Mouse (Mus musculus) midbrain, embryonic 16.5 days (tissue): Measurements from ENCODE around the gene Cops2. TPM values are rescaled to one million over a fixed set of nuclear protein-coding genes. Genes with fewer than 3 reads are reported as not detected.

Experiments
- ATAC-seq: fragments of 200-750 bp; cut with Nextera tagmentation; 2 replicates; pipeline ENCODE4 v1.8.0; 2017; ENCODE audit warnings: moderate TSS enrichment
- H3K27ac ChIP-seq: fragments of 300-500 bp; sonication (generic); 2 replicates; pipeline ENCODE4 v1.5.1; 2014; ENCODE audit warnings: mild to moderate bottlenecking, low read length, mixed read lengths
- H3K27me3 ChIP-seq: fragments of 300-500 bp; sonication (generic); 2 replicates; pipeline ENCODE4 v1.6.1; 2014; ENCODE audit warnings: low read depth, low read length, mixed read lengths; ENCODE audit not compliant: control insufficient read depth, insufficient read depth
- H3K36me3 ChIP-seq: fragments of 300-500 bp; sonication (generic); 2 replicates; pipeline ENCODE4 v1.6.1; 2014; ENCODE audit warnings: mild to moderate bottlenecking, low read length, moderate library complexity, mixed read lengths; ENCODE audit not compliant: control insufficient read depth, insufficient read depth
- H3K4me1 ChIP-seq: fragments of 300-500 bp; sonication (generic); 2 replicates; pipeline ENCODE4 v1.6.1; 2014; ENCODE audit warnings: mild to moderate bottlenecking, low read length, mixed read lengths; ENCODE audit not compliant: control insufficient read depth, insufficient read depth
- H3K4me2 ChIP-seq: fragments of 300-500 bp; sonication (generic); 2 replicates; pipeline ENCODE4 v1.6.1; 2014; ENCODE audit warnings: mild to moderate bottlenecking, low read length, mixed read lengths
- H3K4me3 ChIP-seq: fragments of 300-500 bp; sonication (generic); 2 replicates; pipeline ENCODE4 v1.5.1; 2014; ENCODE audit warnings: low read depth, mild to moderate bottlenecking, low read length, moderate library complexity, mixed read lengths
- H3K9ac ChIP-seq: fragments of 300-500 bp; sonication (generic); 2 replicates; pipeline ENCODE4 v1.6.1; 2014; ENCODE audit warnings: low read depth, low read length, mixed read lengths
- H3K9me3 ChIP-seq: fragments of 300-500 bp; sonication (generic); replicated peaks from 2 replicates; pipeline ENCODE4 v1.6.1; 2014; ENCODE audit warnings: mild to moderate bottlenecking, low read length, mixed read lengths; ENCODE audit not compliant: control insufficient read depth, poor library complexity, severe bottlenecking
- WGBS: fragments of 180-500 bp; shearing (Covaris S2); extraction: QIAGEN DNeasy Blood & Tissue Kit; methylation state at CpG from one replicate; pipeline ENCODE4 v1.1.7; 2014; 5-methylcytosine and 5-hydroxymethylcytosine counted together
- polyA plus RNA-seq: library from polyadenylated mRNA; unstranded; fragments of >200 nt; fragmentation: Nextera tagmentation; extraction: Ambion mirVana; gene quantifications from 2 replicates; pipeline ENCODE4 v1.2.1, GENCODE M21; 2015

Cops2 gene
- polyA plus RNA-seq: 60.0 and 64.4 TPM in 2 replicates

DNA sequence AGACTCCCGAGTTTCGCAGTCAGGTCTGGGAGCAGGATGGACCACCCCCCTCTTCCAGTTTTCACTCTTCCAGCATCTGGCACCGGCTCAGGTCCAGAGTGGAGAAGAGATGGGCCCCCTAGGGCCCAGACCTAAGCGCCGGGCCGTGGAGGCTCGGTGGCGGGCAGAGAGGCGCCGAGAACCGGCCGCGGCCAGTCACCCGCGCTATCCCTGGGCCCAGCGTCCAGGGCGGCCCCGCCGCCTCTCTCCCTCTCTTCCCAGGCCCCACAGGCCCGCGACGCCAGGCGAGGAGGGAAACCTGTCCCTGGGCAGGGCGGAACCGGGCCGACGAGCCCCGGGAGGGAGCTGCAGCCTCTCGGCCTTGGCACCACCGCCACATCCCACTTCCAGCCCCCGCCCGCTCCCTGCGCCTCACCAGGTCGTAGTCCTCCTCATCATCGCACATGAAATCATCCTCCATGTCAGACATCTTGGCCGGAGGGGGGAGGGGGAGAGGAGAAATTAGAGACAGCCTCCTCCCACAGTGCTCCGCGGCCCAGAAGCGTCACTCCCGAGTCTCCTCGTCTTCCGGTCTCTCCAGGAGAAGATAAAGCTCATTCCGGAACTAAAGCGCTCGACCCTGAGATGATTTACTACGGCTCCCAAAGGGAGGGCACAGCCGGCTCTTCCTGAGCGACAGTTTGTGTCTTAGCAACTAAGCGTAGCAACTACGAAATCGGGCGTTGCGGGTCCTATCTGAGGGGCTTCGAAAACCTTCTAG, at the start of gene Cops2, which contains the start of gene Galk2:
Cops2 (minus strand) TSS at position 619 of the 760 bp plus-strand sequence.
Galk2 (plus strand) TSS at position 589 of the 760 bp plus-strand sequence.
- H3K4me2 ChIP-seq: peak within 1 kb of the TSS; percentile 72
- no peaks in the 10 kb centered on the region for H3K9me3 ChIP-seq
- no peaks in the 10 kb centered on the region for H3K27me3 ChIP-seq
- WGBS: 1% methylated on average over 47 of the region's 54 CpGs
- peaks cover 22% of the 10 kb centered on the region for H3K4me1 ChIP-seq
- peak within 1 kb of the TSS; percentile 89 for H3K27ac ChIP-seq
- peak within 1 kb of the TSS; percentile 98 for H3K4me3 ChIP-seq
- peak; percentile 100 for ATAC-seq
- no peaks in the 10 kb centered on the region for H3K36me3 ChIP-seq
- peak within 1 kb of the TSS; percentile 99 for H3K9ac ChIP-seq

DNA sequence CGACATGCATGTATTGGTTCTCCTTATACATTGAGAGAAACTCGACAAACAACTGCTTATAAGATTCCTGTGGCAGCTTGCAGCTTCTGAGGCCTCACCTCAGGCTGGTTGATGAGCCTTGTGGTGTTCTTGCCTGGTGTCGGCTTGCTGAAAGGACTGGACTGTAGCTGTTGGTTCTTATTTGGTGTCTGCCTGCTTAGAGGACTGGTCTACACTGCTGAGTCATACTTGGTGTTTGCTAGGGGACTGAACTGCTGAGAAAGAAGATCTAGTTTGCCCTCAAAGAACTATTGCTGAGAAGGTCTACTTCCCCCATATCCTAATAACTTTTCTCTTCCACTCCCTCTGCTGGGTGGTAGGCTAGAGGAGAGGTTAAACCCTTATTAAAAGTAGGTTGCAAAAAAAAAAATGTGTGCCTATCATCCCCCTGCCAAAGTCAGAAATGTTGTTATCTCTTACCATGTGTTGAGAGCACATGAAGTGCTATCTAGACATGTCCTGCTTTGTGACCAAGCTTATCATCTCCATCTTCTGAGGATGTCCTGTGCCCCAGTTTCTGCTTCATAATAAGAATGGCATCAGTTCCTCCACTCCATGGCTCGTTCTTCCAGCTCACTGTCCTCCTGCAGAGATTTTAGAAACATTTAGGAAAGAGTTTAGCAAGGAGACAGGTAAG, 48.8 kb upstream of the Cops2 start:
- Histone ChIP-seq H3K9ac (no peak overlapping the region), H3K27me3 (no peaks in the 10 kb centered on the region), H3K36me3 (peaks cover 5% of the 10 kb centered on the region; the same call in 1 of the 2 replicates), H3K9me3 (no peaks in the 10 kb centered on the region), H3K4me3 (no peak overlapping the region), H3K4me1 (no peaks in the 10 kb centered on the region), H3K4me2 (no peak overlapping the region), H3K27ac (no peak overlapping the region)
- ATAC-seq: no peak
- WGBS: 91% methylated on average over 4 of the region's 4 CpGs

DNA sequence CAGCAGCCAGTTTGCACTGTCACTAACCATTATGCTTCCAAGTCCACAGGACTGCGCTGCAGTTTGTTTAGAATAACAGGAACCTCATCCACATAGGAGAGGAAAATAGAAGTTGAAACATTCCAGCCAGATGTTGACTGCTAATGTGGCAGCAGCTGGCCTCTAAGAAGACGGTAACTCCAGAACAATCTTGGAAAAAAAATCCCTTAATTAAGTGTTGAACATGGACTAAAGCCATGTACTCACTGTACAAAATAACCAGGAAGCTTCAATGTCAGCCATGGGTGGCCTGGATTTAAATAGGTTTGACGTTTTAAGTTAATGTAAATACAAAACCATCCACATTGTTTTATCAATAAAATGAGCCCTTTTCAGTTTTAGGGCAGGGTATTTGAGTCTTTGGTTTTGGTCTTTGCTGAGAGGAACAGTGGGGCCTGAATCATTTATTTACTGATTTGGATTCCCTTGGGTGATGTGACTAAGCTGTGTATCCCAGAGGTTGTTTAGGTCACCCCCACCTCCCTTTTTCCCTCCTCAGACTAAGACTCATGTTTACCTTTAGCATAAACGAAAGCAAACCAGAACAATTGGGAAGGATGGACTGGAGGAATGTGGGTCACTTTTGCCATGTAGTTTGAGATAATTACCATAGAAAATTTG, 47.6 kb upstream of the Cops2 start:
- Histone ChIP-seq H3K4me3 (no peak overlapping the region), H3K36me3 (peaks cover 5% of the 10 kb centered on the region; the same call in 1 of the 2 replicates), H3K4me2 (no peak overlapping the region), H3K27ac (no peak overlapping the region), H3K27me3 (no peaks in the 10 kb centered on the region), H3K9ac (no peak overlapping the region), H3K9me3 (no peaks in the 10 kb centered on the region), H3K4me1 (no peaks in the 10 kb centered on the region)
- no peak for ATAC-seq
- 87% methylated on average over 4 of the region's 4 CpGs for WGBS

DNA sequence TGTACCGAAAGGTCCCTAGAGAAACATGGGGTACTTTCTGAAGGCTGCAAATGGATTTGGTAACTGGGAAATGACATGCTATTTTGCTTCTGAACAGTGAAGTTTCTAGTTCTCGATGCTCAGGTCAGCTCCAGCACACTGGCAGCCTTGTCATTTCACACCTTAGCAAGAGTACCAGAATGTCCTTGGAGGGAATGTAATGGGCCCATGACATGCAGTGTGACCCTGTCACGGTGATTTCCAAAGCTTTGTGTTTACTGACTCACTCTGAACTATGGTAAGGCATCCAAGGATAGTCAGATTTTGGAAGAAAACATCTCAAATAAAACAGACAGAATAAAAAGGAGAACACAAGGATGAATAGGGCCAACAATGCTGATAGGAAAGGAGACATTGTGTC, 42.5 kb upstream of the Cops2 start:
- Histone ChIP-seq H3K4me1 (no peaks in the 10 kb centered on the region), H3K36me3 (peaks cover 2% of the 10 kb centered on the region; the same call in 1 of the 2 replicates), H3K9ac (no peak overlapping the region), H3K9me3 (no peaks in the 10 kb centered on the region), H3K4me3 (no peak overlapping the region), H3K4me2 (no peak overlapping the region), H3K27ac (no peak overlapping the region), H3K27me3 (no peaks in the 10 kb centered on the region)
- ATAC-seq: no peak
- 88% methylated on average over 3 of the region's 3 CpGs for WGBS

DNA sequence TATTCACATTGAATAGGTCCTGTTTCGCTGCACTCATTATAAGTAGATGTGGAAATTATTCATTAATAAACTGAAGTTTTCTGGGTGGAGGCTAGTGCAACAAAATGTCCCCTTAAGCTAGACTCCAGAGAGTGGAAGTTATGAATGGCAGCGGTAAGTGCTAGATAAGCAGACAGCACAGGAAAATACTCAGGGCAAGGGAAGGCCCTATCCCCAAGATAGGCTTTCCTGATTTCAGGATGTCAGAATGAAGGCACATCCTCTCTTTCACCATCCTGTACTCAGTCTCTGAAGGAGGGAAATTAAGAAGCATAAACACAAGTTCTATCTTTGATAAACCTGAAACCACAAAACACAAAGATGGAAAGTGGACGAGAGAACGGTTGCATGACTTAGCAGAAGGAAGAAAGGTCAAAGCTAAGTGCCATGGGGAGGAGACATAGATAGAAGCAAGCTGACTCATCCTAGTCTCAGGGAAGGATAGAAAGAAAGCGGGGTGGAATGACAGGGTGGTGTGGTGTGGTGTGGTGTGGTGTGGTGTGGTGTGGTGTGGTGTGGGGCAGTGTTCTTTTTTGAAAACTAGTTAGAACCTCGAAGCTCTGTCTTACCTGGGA, 42.0 kb upstream of the Cops2 start:
- no peak overlapping the region for H3K4me3 ChIP-seq
- ATAC-seq: no peak
- no peak overlapping the region for H3K9ac ChIP-seq
- no peaks in the 10 kb centered on the region for H3K36me3 ChIP-seq
- H3K4me2 ChIP-seq: no peak overlapping the region
- H3K4me1 ChIP-seq: no peaks in the 10 kb centered on the region
- H3K27ac ChIP-seq: no peak overlapping the region
- no peaks in the 10 kb centered on the region for H3K9me3 ChIP-seq
- 94% methylated on average over 6 of the region's 6 CpGs for WGBS
- H3K27me3 ChIP-seq: no peaks in the 10 kb centered on the region

DNA sequence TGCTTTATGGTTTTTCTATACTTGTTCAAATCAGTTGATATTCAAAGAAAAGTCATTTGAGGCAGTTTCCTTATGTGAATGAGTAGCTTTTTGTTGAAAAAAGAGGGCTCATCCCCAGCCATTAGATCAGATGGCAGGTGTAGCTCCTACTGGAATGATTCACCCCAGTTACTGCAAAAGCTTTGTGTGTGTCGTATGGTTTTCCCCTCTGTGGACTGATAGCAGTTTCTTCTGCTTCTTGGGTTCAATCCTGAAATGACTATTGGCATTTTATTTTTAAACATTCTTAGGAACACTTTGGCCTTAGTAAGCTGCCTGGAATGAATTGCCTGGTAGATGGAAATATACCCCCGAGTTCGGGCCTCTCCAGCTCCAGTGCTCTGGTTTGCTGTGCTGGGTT, 37.4 kb upstream of the Cops2 start:
- no peaks in the 10 kb centered on the region for H3K27me3 ChIP-seq
- H3K4me3 ChIP-seq: no peak overlapping the region
- H3K27ac ChIP-seq: no peak overlapping the region
- H3K4me2 ChIP-seq: no peak overlapping the region
- no peaks in the 10 kb centered on the region for H3K36me3 ChIP-seq
- no peak for ATAC-seq
- H3K4me1 ChIP-seq: no peaks in the 10 kb centered on the region
- WGBS: 94% methylated on average over 3 of the region's 3 CpGs
- no peak overlapping the region for H3K9ac ChIP-seq
- H3K9me3 ChIP-seq: no peaks in the 10 kb centered on the region

DNA sequence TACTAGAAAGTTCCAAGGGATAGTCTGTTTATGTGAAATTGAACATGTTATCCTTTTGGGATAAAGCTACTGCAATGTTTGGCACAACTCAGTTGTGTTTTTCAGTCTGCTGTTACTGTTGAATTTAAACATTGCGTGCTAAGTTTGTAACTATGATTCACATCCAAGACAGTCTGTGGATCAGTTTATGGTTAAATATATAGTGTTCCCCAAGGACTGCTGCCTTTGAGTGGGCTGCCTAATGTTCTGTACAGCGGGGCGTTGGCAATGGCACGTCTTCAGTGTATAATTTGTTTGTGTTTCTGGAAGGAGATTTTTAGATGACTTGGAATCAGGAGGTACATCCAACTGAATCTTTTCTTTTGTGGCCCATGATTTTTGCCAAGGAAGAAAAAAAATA, 36.2 kb upstream of the Cops2 start:
- Histone ChIP-seq H3K27me3 (no peaks in the 10 kb centered on the region), H3K4me2 (no peak overlapping the region), H3K36me3 (no peaks in the 10 kb centered on the region), H3K27ac (no peak overlapping the region), H3K4me3 (no peak overlapping the region), H3K4me1 (no peaks in the 10 kb centered on the region), H3K9ac (no peak overlapping the region), H3K9me3 (no peaks in the 10 kb centered on the region)
- ATAC-seq: no peak
- WGBS: 95% methylated on average over 4 of the region's 4 CpGs

DNA sequence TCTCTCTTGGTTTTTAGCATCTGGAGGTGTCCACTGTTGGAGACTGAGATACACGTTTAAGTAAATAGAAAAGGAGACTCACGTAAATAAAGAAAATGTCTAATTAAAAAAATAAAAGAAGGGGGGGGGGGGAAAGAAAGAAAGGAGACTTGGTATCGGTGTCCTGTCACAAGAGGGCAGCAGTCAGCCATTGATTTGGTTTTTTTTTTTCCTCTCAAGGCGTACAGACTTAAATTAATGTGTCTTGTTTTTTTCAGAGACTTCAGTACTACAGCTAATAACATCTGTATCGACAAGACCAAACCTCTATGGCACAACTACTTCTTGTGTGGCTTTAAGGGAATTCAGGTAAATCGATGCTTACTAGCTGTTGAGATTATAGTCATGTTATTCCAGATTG, 34.2 kb upstream of the Cops2 start:
- Histone ChIP-seq H3K4me2 (no peak overlapping the region), H3K27me3 (no peaks in the 10 kb centered on the region), H3K4me3 (no peak overlapping the region), H3K27ac (no peak overlapping the region), H3K9ac (no peak overlapping the region), H3K4me1 (no peaks in the 10 kb centered on the region), H3K9me3 (no peaks in the 10 kb centered on the region), H3K36me3 (no peaks in the 10 kb centered on the region)
- ATAC-seq: no peak
- 50% methylated on average over 6 of the region's 6 CpGs for WGBS
